Mouse (Mus musculus) neutrophil, adult 59 days (primary cell): Measurements from ENCODE around the gene Tas1r3. TPM values are rescaled to one million over a fixed set of nuclear protein-coding genes. Genes with fewer than 3 reads are reported as not detected.

ENCODE experiments used
- total RNA-seq, 2 experiments: library from RNA; stranded (reverse); gene quantifications; 1 replicate in 1 of 2; 2 replicates in 1 of 2; pipeline ENCODE4 v1.2.4; 2023

Tas1r3 gene
- total RNA-seq: 1 to 10 TPM; 2.6 to 2.8 TPM

DNA sequence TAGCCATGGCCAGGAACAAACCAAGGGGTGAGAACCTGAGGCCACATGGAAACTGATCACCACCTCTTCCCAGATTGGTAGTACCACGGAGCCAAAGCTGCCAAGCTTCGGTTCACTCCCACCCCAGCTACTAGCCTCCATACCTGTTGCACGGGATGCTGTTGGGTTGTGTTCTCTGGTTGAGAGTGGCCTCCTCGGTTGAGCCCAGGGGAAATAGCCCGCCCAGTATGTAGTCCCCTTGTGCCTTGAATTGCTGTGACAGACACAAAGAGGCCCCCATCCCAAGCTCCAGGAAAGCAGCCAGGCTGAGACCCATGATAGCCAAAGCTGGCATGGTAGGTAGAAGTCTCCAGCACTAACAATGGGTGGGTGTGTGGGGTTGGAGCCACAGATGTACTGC, at the start of gene Tas1r3:
Gene Tas1r3 (minus strand): TSS at position 362 of the 400 bp plus-strand sequence.

DNA sequence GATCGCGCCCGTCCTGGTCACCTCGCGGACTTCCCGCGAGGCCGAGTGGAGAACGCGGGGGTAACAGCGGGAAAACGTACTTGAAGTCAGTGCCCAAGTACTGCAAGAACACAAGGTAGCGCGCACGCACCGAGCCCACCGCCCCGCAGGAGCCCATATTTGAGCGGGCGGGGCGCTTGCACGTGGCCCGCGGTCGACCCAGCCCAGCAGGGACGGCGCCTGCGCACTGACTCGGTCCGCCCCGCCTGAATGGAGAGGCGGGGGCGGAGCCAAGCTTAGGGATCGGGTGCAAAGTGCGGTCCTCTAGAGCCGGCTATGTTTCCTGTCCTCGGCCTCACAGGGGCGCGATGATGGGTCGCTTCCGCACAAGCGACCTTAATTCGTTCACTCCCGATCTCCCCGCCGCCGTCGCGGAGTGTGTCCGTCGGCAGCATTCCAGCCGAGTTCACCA, 28.4 kb upstream of the Tas1r3 start, which contains the start of the genes Pusl1 and Acap3:
Gene Pusl1 (minus strand): TSS at position 231 of the 451 bp plus-strand sequence.
Gene Acap3 (plus strand): TSS at position 272 of the 451 bp plus-strand sequence.

DNA sequence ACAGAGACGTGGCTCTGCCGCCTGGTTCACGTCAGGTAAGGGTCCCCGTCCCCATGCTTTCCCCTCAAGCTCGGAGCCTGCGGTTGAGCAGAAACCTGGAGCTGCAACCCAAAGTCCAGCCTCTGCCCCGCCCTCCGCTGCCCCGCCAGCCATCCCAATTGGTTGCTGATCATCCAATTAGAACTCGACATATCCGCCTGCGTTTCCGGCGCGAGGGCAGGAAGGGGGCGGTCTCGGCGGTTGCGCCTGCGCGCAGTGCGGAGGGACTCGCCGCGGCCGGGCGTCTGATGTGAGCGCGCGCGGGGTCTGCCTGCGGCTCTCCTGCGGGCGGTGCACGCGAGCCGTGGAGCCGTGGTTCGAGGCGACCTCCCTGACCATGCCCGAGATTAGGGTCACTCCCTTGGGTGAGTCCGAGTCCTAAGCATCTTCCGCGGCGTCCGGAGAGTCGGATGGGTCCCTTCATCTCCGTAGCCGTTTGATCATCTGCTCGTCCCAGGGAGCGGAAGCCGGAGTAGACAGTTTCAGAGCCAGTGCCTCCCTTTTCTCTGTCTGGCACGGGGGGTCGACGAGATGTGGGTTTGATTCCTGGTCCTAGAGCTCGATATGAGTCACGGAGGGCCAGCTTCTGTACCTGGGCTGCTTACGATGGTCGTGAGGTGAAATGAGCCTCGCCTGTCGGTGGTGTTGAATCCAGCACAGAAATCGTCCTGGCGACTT, 6.3 kb upstream of the Tas1r3 start, which contains the start of the genes Cptp and Ints11:
Gene Cptp (minus strand): TSS at position 124 of the 717 bp plus-strand sequence.
Gene Ints11 (plus strand): TSS at position 230 of the 717 bp plus-strand sequence.

DNA sequence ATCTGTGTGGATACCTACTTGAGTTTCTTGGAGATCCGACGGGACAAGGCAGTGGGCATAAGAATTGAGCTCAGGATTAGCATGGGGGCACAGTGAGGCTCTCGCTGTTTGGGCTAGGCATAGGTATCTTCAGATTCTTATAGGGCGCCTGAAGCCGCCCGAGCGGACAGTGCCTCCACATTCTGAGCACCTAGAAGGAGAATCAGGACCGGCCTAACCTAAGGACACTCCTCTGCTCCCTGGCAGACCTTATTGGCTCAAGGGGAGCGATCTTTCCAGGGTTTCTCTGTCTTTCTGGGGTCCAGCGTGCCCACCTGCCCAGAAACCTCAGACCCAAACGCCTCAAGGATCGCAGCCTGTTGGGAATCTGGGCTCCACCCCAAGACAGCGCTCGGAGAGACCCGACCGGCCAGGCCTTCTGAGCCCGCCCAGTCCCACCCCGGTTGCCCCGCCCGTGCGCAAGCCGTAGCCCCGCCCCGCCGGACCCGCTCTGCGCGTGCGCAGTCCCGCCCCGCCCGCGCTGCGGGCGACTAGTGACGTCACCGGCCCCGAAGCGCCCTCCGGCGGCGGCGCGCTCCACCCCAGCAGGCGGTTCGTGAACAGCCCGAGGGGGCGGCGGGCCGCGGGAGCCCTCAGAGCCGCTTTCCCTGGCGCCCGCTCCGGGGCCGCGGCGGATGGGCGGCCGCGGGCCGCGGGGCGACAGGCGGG, 16.1 kb downstream of the Tas1r3 start, which contains the start of gene Dvl1:
Gene Dvl1 (plus strand): TSS at position 532 of the 708 bp plus-strand sequence.

DNA sequence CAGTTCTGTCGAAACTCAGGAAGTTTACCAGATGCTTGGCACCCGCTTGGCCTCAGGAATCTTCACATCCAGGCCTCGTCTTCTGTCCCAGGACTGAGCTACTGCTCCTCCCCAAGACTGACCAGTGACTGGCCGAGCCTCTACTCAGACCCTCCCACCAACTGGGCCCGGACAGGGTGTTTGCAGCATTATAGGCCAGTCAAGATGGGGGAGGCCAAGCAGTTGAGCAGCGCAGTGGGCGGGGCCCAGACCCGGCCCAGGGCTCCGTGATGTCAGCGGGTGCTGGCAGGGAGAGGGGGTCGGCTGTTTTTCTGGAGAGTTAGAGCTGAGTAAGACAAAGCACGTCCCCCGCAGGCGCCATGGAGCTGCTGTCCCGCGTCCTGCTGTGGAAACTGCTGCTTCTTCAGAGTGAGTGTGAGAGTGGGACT, 23.7 kb downstream of the Tas1r3 start, which contains the start of gene Mxra8:
Gene Mxra8 (plus strand): TSS at position 198 of the 428 bp plus-strand sequence.

DNA sequence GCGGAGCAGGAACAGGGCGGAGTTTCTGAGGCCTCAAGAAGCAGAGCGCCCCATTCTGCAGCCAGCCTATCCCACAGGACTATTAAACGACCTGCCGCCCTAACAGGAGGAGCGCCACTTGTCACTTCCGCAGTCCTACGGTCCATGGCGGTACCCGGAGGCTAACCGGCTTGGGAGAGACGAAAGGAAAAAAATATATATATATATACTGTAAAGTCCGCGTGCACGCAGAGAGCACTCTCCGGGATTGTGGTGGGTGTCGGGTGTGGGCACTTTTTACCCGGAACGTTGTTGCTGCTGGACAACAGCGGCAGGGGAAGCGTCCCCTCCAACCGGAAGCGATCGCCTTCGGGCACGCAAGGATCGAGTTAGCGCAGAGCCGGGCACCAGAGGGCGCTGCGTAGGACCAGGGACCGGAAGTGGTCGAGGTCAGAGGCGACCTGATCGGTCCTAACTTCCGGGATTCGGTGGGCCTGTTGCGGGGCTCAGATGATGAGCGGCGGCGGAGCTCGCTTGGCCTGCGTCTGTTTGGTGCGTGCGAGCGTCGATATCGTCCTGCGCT, 31.9 kb downstream of the Tas1r3 start, which contains the start of gene Aurkaip1:
Gene Aurkaip1 (plus strand): TSS at position 68 of the 562 bp plus-strand sequence.

DNA sequence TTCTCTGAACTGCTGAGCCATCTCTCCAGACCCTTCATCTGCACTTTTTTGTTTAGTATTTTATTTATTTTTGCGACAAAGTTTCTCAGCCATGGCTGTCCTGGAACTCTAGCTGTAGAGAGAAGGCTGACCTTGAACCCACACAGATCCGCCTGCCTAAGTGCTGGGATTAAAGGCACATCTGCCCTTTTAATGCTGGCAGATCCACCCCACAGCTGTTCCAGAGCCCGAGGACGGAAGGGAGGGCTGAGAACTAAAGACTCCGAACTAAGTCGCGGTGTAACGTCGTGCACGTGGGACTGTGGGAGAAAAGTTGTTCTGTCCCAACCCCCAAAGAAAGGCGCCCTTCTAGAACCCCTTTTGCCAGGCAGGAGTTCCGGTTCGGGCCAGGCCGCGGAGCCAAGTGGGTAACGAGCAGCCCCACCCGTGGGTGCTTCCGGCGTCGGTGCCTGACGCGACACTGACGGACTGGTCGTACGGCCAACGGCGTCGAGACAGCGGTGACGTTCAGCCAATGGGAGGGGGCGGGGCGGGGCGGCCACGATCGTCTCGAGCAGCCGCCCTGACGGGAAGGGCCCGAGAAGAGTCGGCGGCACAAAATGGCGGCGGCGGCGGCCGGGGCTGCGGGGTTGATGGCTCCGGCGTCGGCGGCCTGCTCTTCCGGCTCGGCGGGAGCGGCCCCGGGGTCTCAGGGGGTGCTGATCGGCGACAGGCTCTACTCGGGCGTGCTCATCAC, 51.1 kb downstream of the Tas1r3 start, which contains the start of gene Ccnl2:
Gene Ccnl2 (plus strand): TSS at position 561 of the 736 bp plus-strand sequence.

Other genes with a start within 250 kb of the Tas1r3 start
- gene Cdk11b, start 238.5 kb downstream of the Tas1r3 start, total RNA-seq: 100 to 1,000 TPM; 142 to 143 TPM
- gene Gm10563, start 218.0 kb downstream of the Tas1r3 start, total RNA-seq: not detected
- 1 to 10 TPM in 1 of 2 experiments, under 1 TPM in 1; 0.64 to 1.2 TPM for gene Mmp23, start 210.0 kb downstream of the Tas1r3 start, total RNA-seq
- gene Mib2, start 194.2 kb downstream of the Tas1r3 start, total RNA-seq: 10 to 100 TPM; 37.6 to 40.6 TPM
- gene Fndc10, start 169.0 kb downstream of the Tas1r3 start, total RNA-seq: under 1 TPM; 0.90 to 1.00 TPM
- 10 to 100 TPM; 95.1 to 95.2 TPM for gene Ssu72, start 158.6 kb downstream of the Tas1r3 start, total RNA-seq
- gene Tmem240, start 128.6 kb downstream of the Tas1r3 start, total RNA-seq: under 1 TPM; 0.44 to 0.51 TPM
- gene Atad3a, start 102.3 kb downstream of the Tas1r3 start, total RNA-seq: 10 to 100 TPM; 10.7 to 13.0 TPM
- not detected for gene Vwa1, start 88.7 kb downstream of the Tas1r3 start, total RNA-seq
- not detected for gene Tmem88b, start 77.5 kb downstream of the Tas1r3 start, total RNA-seq
- gene Ankrd65, start 72.9 kb downstream of the Tas1r3 start, total RNA-seq: under 1 TPM in 1 of 2 experiments, not detected in 1; 0.40 TPM
- 10 to 100 TPM; 49.7 to 50.7 TPM for gene Mrpl20, start 60.5 kb downstream of the Tas1r3 start, total RNA-seq
- 100 to 1,000 TPM; 131 to 142 TPM for gene Ccnl2, start 50.9 kb downstream of the Tas1r3 start, total RNA-seq
- gene Aurkaip1, start 32.1 kb downstream of the Tas1r3 start, total RNA-seq: 100 to 1,000 TPM in 1 of 2 experiments, 10 to 100 TPM in 1; 81.0 to 100 TPM
- under 1 TPM in 1 of 2 experiments, not detected in 1; 0.78 TPM for gene Mxra8, start 23.7 kb downstream of the Tas1r3 start, total RNA-seq
- gene Dvl1, start 16.0 kb downstream of the Tas1r3 start, total RNA-seq: 10 to 100 TPM; 49.5 to 53.3 TPM
- 10 to 100 TPM; 22.2 TPM for gene Cptp, start 6.1 kb upstream of the Tas1r3 start, total RNA-seq
- gene Ints11, start 6.2 kb upstream of the Tas1r3 start, total RNA-seq: 10 to 100 TPM; 40.0 to 40.7 TPM
- gene Pusl1, start 28.4 kb upstream of the Tas1r3 start, total RNA-seq: 10 to 100 TPM; 12.2 TPM
- 10 to 100 TPM; 57.0 to 63.5 TPM for gene Acap3, start 28.5 kb upstream of the Tas1r3 start, total RNA-seq
- gene Ube2j2, start 80.5 kb upstream of the Tas1r3 start, total RNA-seq: 10 to 100 TPM; 85.6 to 91.1 TPM
- 10 to 100 TPM; 20.5 to 36.9 TPM for gene C1qtnf12, start 99.0 kb upstream of the Tas1r3 start, total RNA-seq
- gene B3galt6, start 129.3 kb upstream of the Tas1r3 start, total RNA-seq: 1 to 10 TPM; 2.0 to 2.4 TPM
- gene Sdf4, start 129.5 kb upstream of the Tas1r3 start, total RNA-seq: 100 to 1,000 TPM in 1 of 2 experiments, 10 to 100 TPM in 1; 97.9 to 120 TPM
- 1 to 10 TPM; 1.9 to 2.0 TPM for gene Tnfrsf4, start 150.5 kb upstream of the Tas1r3 start, total RNA-seq
- 1 to 10 TPM; 3.9 to 6.7 TPM for gene Tnfrsf18, start 162.8 kb upstream of the Tas1r3 start, total RNA-seq
- not detected for gene Ttll10, start 196.1 kb upstream of the Tas1r3 start, total RNA-seq
- 10 to 100 TPM; 14.9 to 19.7 TPM for gene 9430015G10Rik, start 246.6 kb upstream of the Tas1r3 start, total RNA-seq